In genomic region chr4:121167656-121168055, GRCm38 (mm10) we compare ENCODE assay signal across 24 mouse cellular contexts. TPM values are rescaled to one million over a fixed set of nuclear protein-coding genes. Genes with fewer than 3 reads are reported as not detected.
DNase-seq lines count a peak whose midpoint lies in the region; ATAC-seq and TF ChIP-seq lines count a peak whose summit lies in the region.
"Had no signal": no experiment of that assay in that cellular context is flagged by ENCODE, and none has a peak within 500 bp of the region (broad histone marks: within the 10 kb centered on the region; RNA-seq: fewer than 3 reads in every experiment).

No protein-coding gene starts in this region.

- TF ChIP-seq CTCF in liver, postnatal 0 days (IDR thresholded peaks at IDR 0.05; ENCODE audit: low read depth), result no peak

- 91% methylated on average over 2 of the region's 2 CpGs for WGBS in kidney, embryonic 15.5 days
- 98% methylated on average over 2 of the region's 2 CpGs for WGBS in intestine, embryonic 16.5 days
- 73% methylated on average over 2 of the region's 2 CpGs for WGBS in liver, postnatal 0 days (ENCODE audit: insufficient replicate concordance)

- H3K4me3 ChIP-seq in kidney, embryonic 15.5 days (replicated peaks), result no peak overlapping the region
- H3K4me3 ChIP-seq in intestine, embryonic 16.5 days (ENCODE audit: low read length), result no peak overlapping the region
- H3K4me3 ChIP-seq in liver, postnatal 0 days (ENCODE audit: low read depth, low read length), result no peak overlapping the region
- H3K4me3 ChIP-seq: embryonic facial prominence, embryonic 13.5 days; heart, embryonic 12.5 days had no signal

- H3K27ac ChIP-seq in kidney, embryonic 15.5 days, result no peak overlapping the region
- H3K27ac ChIP-seq in intestine, embryonic 16.5 days (ENCODE audit: low read length), result no peak overlapping the region
- peak overlapping the region; percentile 69 for H3K27ac ChIP-seq in liver, postnatal 0 days (ENCODE audit: low read depth)
- H3K27ac ChIP-seq: embryonic facial prominence, embryonic 13.5 days; hindbrain, embryonic 14.5 days; stomach, postnatal 0 days had no signal

- H3K36me3 ChIP-seq in kidney, embryonic 15.5 days, result peaks cover 77% of the 10 kb centered on the region
- peaks cover 17% of the 10 kb centered on the region for H3K36me3 ChIP-seq in intestine, embryonic 16.5 days (ENCODE audit: control insufficient read depth, insufficient read depth, low read length)
- peaks cover 52% of the 10 kb centered on the region for H3K36me3 ChIP-seq in liver, postnatal 0 days (replicated peaks; ENCODE audit: insufficient read depth, low read length)

- H3K4me2 ChIP-seq in kidney, embryonic 15.5 days, result no peak overlapping the region
- no peak overlapping the region for H3K4me2 ChIP-seq in intestine, embryonic 16.5 days (ENCODE audit: low read depth, low read length)
- H3K4me2 ChIP-seq in liver, postnatal 0 days (ENCODE audit: low read depth, low read length), result no peak overlapping the region
- H3K4me2 ChIP-seq: embryonic facial prominence, embryonic 13.5 days; heart, embryonic 12.5 days; hindbrain, embryonic 14.5 days had no signal

- no peak for TF ChIP-seq EP300 in liver, postnatal 0 days (IDR thresholded peaks at IDR 0.05; ENCODE audit: low read depth)

- 0 out of 2 replicates have a peak, but pooled peaks cover 15% of the 10 kb centered on the region for H3K9me3 ChIP-seq in kidney, embryonic 15.5 days (replicated peaks)
- H3K9me3 ChIP-seq in intestine, embryonic 16.5 days (ENCODE audit: control insufficient read depth, low read length), result no peaks in the 10 kb centered on the region; the same call in 1 of the 2 replicates
- H3K9me3 ChIP-seq in liver, postnatal 0 days (ENCODE audit: low read length), result peaks cover 4% of the 10 kb centered on the region

- no peaks in the 10 kb centered on the region for H3K4me1 ChIP-seq in kidney, embryonic 15.5 days
- H3K4me1 ChIP-seq in intestine, embryonic 16.5 days (ENCODE audit: control insufficient read depth, insufficient read depth, low read length), result no peaks in the 10 kb centered on the region
- H3K4me1 ChIP-seq in liver, postnatal 0 days (ENCODE audit: insufficient read depth), result no peaks in the 10 kb centered on the region
- H3K4me1 ChIP-seq: embryonic facial prominence, embryonic 13.5 days; heart, embryonic 12.5 days had no signal

- DNase-seq in kidney, adult 11 months, result peak; percentile 57
- DNase-seq in kidney, postnatal 36 days, result peak; percentile 19 to 58
- DNase-seq in liver, postnatal 0 days, result no peak
- DNase-seq in frontal cortex, postnatal 25 days (ENCODE audit: low spot score in 2 of 2), result no peak
- DNase-seq in spleen, postnatal 14 days (ENCODE audit: low spot score in 2 of 2), result no peak
- DNase-seq: adrenal gland, postnatal 25 days; cerebellum, adult 11 months; cerebellum, postnatal 14 days; gastrocnemius, postnatal 10 days; heart, adult 11 months; left cerebral cortex, postnatal 4 days; lung, adult 2 months; retina, postnatal 1 day had no signal

- H3K27me3 ChIP-seq in kidney, embryonic 15.5 days, result no peaks in the 10 kb centered on the region
- H3K27me3 ChIP-seq in intestine, embryonic 16.5 days (replicated peaks; ENCODE audit: control insufficient read depth, insufficient read depth, low read length), result no peaks in the 10 kb centered on the region
- no peaks in the 10 kb centered on the region for H3K27me3 ChIP-seq in liver, postnatal 0 days (ENCODE audit: insufficient read depth, low read length)
- H3K27me3 ChIP-seq: embryonic facial prominence, embryonic 13.5 days; heart, embryonic 12.5 days had no signal

- ATAC-seq in kidney, embryonic 15.5 days (replicated peaks; ENCODE audit: low FRiP score), result no peak
- ATAC-seq in intestine, embryonic 16.5 days, result peak; percentile 69
- ATAC-seq in liver, postnatal 0 days, result peak; percentile 85
- ATAC-seq: forebrain, embryonic 14.5 days had no signal

- no peak overlapping the region for H3K9ac ChIP-seq in kidney, embryonic 15.5 days
- no peak overlapping the region for H3K9ac ChIP-seq in intestine, embryonic 16.5 days (ENCODE audit: low read depth, low read length)
- H3K9ac ChIP-seq in liver, postnatal 0 days (replicated peaks), result no peak overlapping the region
- H3K9ac ChIP-seq: embryonic facial prominence, embryonic 13.5 days; heart, embryonic 12.5 days; hindbrain, embryonic 14.5 days had no signal

RNA-seq across cellular contexts. Expression of gene Rlf, which starts 47.2 kb away (rescaled TPM):
- polyA plus RNA-seq in kidney, embryonic 15.5 days (2015; fragmentation: Nextera tagmentation; extraction: Ambion mirVana), result 25.7 and 26.3 TPM in 2 replicates
- polyA plus RNA-seq in intestine, embryonic 16.5 days (2015; fragmentation: Nextera tagmentation; extraction: Ambion mirVana), result 15.1 and 15.7 TPM in 2 replicates
- polyA plus RNA-seq in liver, postnatal 0 days (2015; fragmentation: Nextera tagmentation; extraction: Ambion mirVana), result 4.0 and 5.1 TPM in 2 replicates

RNA-seq across cellular contexts. Expression of gene Tmco2, which starts 58.6 kb away (rescaled TPM):
- not detected in 2 replicates for polyA plus RNA-seq in kidney, embryonic 15.5 days (2015; fragmentation: Nextera tagmentation; extraction: Ambion mirVana)
- not detected in 2 replicates for polyA plus RNA-seq in intestine, embryonic 16.5 days (2015; fragmentation: Nextera tagmentation; extraction: Ambion mirVana)
- not detected in 2 replicates for polyA plus RNA-seq in liver, postnatal 0 days (2015; fragmentation: Nextera tagmentation; extraction: Ambion mirVana)
- polyA plus RNA-seq: embryonic facial prominence, embryonic 13.5 days; forebrain, embryonic 14.5 days; G1E; heart, embryonic 12.5 days; hindbrain, embryonic 14.5 days; intestine, embryonic 14.5 days; lung, adult 2 months; neural tube, embryonic 11.5 days; stomach, postnatal 0 days; thymus, postnatal 0 days had no signal

Comparison
In these comparisons a context has a peak if more than half of its experiments do, and no peak if none do; other contexts are left out.
1. DNase-seq: peak in kidney, adult 11 months (single experiment) and kidney, postnatal 36 days (2 of 2); none in liver, postnatal 0 days (single experiment), frontal cortex, postnatal 25 days (0 of 2) and spleen, postnatal 14 days (0 of 2).